Mouse (Mus musculus) testis, adult 2 months (tissue): ENCODE data around the gene Unk.

Experiments
- CTCF ChIP-seq: fragments of 200-500 bp; IDR thresholded peaks from 2 replicates; pipeline ENCODE4 v1.5.1; 2012; ENCODE audit warnings: low read depth, mild to moderate bottlenecking, inconsistent platforms, low read length, moderate library complexity; ENCODE audit not compliant: control insufficient read depth, insufficient read depth, insufficient replicate concordance
- POLR2A ChIP-seq: fragments of 200-500 bp; IDR thresholded peaks from 2 replicates; pipeline ENCODE4 v1.6.1; 2012; ENCODE audit warnings: low read depth, mild to moderate bottlenecking, inconsistent platforms, low read length, moderate library complexity; ENCODE audit not compliant: control insufficient read depth

DNA sequence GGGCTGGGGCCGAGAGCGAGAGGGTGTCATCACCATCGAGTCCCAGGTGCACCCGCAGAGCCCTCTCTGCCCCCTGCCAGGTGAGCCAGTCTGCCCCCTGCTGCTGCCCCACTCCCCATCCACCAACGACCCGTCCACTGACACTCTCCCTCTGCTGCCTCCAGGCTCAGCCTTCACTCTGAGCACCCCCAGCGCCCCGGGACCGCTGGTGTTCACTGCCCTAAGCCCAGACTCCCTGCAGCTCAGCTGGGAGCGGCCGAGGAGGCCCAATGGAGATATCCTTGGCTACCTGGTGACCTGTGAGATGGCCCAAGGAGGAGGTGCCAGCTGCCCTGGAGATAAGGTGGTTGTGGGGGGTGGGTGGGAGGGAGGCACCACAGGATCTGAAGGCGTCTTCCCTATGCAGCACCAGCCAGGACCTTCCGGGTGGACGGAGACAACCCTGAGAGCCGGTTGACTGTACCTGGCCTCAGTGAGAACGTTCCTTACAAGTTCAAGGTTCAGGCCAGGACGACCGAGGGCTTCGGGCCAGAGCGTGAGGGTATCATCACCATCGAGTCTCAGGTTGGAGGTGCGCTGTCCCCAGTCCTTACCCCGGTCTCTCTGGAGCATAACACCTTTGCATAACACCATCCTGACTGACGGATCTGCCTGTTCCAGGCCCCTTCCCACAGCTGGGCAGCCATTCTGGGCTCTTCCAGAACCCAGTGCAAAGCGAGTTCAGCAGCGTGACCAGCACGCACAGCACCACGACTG is 22.8 kb upstream of the Unk start:
- TF ChIP-seq CTCF = no peak
- no peak for TF ChIP-seq POLR2A
